Mouse (Mus musculus) forebrain, postnatal 0 days (tissue): Measurements from ENCODE around the gene Ctnnd1. TPM values are rescaled to one million over a fixed set of nuclear protein-coding genes. Genes with fewer than 3 reads are reported as not detected.

Experiments used
- ATAC-seq: fragments of 200-750 bp; cut with Nextera tagmentation; 2 replicates; pipeline ENCODE4 v1.8.0; 2017; ENCODE audit warnings: mild to moderate bottlenecking, moderate library complexity
- DNase-seq: peaks from one replicate; pipeline ENCODE4 v3.0.0-alpha.2; 2015
- H3K27ac ChIP-seq: fragments of 300-500 bp; sonication (generic); 2 replicates; pipeline ENCODE4 v1.5.1; 2014; ENCODE audit warnings: low read depth, mild to moderate bottlenecking, antibody characterized with exemption, low read length, moderate library complexity, mixed read lengths
- H3K27me3 ChIP-seq: fragments of 300-500 bp; sonication (generic); 2 replicates; pipeline ENCODE4 v1.6.1; 2014; ENCODE audit warnings: mild to moderate bottlenecking, low read length, mixed read lengths; ENCODE audit not compliant: insufficient read depth
- H3K36me3 ChIP-seq: fragments of 300-500 bp; sonication (generic); 2 replicates; pipeline ENCODE4 v1.6.1; 2014; ENCODE audit warnings: mild to moderate bottlenecking, moderate library complexity; ENCODE audit not compliant: insufficient read depth
- H3K4me1 ChIP-seq: fragments of 300-500 bp; sonication (generic); 2 replicates; pipeline ENCODE4 v1.6.1; 2014; ENCODE audit warnings: antibody characterized with exemption; ENCODE audit not compliant: insufficient read depth
- H3K4me2 ChIP-seq: fragments of 300-500 bp; sonication (generic); 2 replicates; pipeline ENCODE4 v1.6.1; 2014; ENCODE audit warnings: low read depth, mild to moderate bottlenecking, moderate library complexity
- H3K4me3 ChIP-seq: fragments of 300-500 bp; sonication (generic); 2 replicates; pipeline ENCODE4 v1.5.1; 2014; ENCODE audit warnings: low read depth, low read length, mixed read lengths
- H3K9ac ChIP-seq: fragments of 300-500 bp; sonication (generic); 2 replicates; pipeline ENCODE4 v1.6.1; 2014; ENCODE audit warnings: mild to moderate bottlenecking
- H3K9me3 ChIP-seq: fragments of 300-500 bp; sonication (generic); 2 replicates; pipeline ENCODE4 v1.6.1; 2016; ENCODE audit warnings: low read length
- CTCF ChIP-seq: sonication (generic); IDR thresholded peaks from 2 replicates; pipeline ENCODE4 v1.5.1; 2016; ENCODE audit warnings: antibody characterized with exemption, control low read depth, low read depth
- WGBS: fragments of 180-500 bp; shearing (Covaris S2); extraction: QIAGEN DNeasy Blood & Tissue Kit; methylation state at CpG from one replicate; pipeline ENCODE4 v1.1.7; 2014; 5-methylcytosine and 5-hydroxymethylcytosine counted together
- polyA plus RNA-seq: library from polyadenylated mRNA; unstranded; fragments of >200 nt; fragmentation: Nextera tagmentation; extraction: Ambion mirVana; gene quantifications from 2 replicates; pipeline ENCODE4 v1.2.1, GENCODE M21; 2015
- total RNA-seq: library from RNA; depleted of rRNA; stranded (reverse); fragments of >200 nt; gene quantifications from 2 replicates; pipeline ENCODE4 v1.2.3, GENCODE M21; 2014

Ctnnd1 gene
- total and polyA plus RNA-seq, 2 experiments from 2014 or later: 18.1 to 87.7 TPM

GRCm38 (mm10) chr2:84623428-84624119 lies 27.0 kb downstream of the Ctnnd1 start:
- 91% methylated on average over 3 of the region's 3 CpGs for WGBS
- DNase-seq (no peak), ATAC-seq (no peak)
- Histone ChIP-seq H3K4me3 (no peak overlapping the region), H3K27ac (no peak overlapping the region), H3K4me1 (no peaks in the 10 kb centered on the region), H3K36me3 (peaks cover 30% of the 10 kb centered on the region), H3K9me3 (no peaks in the 10 kb centered on the region), H3K9ac (no peak overlapping the region), H3K27me3 (no peaks in the 10 kb centered on the region), H3K4me2 (no peak overlapping the region)
- TF ChIP-seq CTCF: no peak

GRCm38 (mm10) chr2:84622668-84623067 lies 27.9 kb downstream of the Ctnnd1 start:
- Histone ChIP-seq H3K27ac (no peak overlapping the region), H3K9me3 (no peaks in the 10 kb centered on the region), H3K36me3 (peaks cover 31% of the 10 kb centered on the region), H3K9ac (no peak overlapping the region), H3K4me1 (no peaks in the 10 kb centered on the region), H3K4me2 (no peak overlapping the region), H3K4me3 (no peak overlapping the region), H3K27me3 (no peaks in the 10 kb centered on the region)
- WGBS: 81% methylated on average over 2 of the region's 2 CpGs
- ATAC-seq (no peak), DNase-seq (no peak)
- TF ChIP-seq CTCF: no peak

DNA sequence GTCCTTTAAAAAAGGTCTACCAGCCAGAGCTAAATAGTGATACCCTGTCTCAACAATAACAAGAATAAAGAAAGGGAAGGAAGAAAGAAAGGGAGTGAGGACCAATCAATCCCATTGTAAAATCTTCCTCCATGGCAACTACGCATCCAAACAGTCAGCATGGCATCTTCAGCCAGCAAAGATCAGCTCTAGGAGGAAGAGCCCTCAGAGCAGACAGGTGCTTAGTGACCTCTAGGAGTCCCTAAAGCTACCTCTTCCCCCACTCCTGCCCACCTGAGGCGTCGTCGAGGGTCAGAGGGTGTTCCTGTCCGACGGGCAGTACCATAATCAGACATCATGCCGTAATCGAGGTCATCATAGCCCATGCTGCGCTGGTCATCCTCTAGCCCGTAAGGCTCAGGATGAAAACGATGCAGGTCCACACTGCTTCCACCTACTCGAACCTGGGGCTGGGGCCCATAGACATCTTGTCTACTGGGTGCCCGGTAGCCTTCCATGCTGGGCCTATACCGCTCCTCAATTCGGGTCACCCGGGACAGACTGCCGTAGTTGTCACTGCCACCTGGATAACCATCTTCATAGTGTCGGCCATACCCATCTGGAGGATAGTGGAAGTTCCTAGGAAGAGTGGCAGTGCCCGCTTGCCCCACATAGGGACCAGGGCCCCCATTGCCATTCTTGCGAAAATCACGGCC lies 30.8 kb downstream of the Ctnnd1 start:
- H3K36me3 ChIP-seq: peaks cover 47% of the 10 kb centered on the region
- TF ChIP-seq CTCF: no peak
- ATAC-seq: no peak

DNA sequence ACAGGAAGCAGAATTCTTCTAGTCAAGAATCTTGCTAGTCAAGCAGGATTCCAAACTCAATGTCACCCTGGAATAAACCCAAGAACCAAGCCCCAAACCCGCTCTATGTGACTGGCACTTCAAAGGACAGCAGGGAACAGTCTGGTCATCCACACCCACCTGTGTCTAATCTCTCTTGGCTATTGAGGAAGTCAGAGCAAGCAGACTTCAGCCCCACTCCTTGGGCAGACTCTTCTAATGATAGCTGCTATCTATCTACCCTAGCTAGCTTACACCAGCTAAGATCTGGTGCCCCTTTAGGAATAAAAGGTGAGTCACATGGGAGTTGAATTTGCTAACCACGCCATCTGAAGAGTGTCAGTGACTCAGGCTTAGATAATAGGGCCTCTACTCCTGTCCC lies 31.7 kb downstream of the Ctnnd1 start:
- Histone ChIP-seq H3K27ac (no peak overlapping the region), H3K9me3 (no peaks in the 10 kb centered on the region), H3K27me3 (no peaks in the 10 kb centered on the region), H3K9ac (no peak overlapping the region), H3K4me2 (no peak overlapping the region), H3K4me3 (no peak overlapping the region), H3K36me3 (peaks cover 48% of the 10 kb centered on the region), H3K4me1 (no peaks in the 10 kb centered on the region)
- ATAC-seq (no peak), DNase-seq (no peak)
- no peak for TF ChIP-seq CTCF
- WGBS: 89% methylated on average over 2 of the region's 2 CpGs

More for the DNA sequence above, 30.8 kb downstream of the Ctnnd1 start:
- Histone ChIP-seq H3K9me3 (no peaks in the 10 kb centered on the region), H3K27ac (no peak overlapping the region), H3K4me3 (no peak overlapping the region), H3K4me2 (no peak overlapping the region), H3K27me3 (no peaks in the 10 kb centered on the region), H3K9ac (no peak overlapping the region), H3K4me1 (no peaks in the 10 kb centered on the region)
- 97% methylated on average over 21 of the region's 21 CpGs for WGBS
- DNase-seq: no peak

- no peaks in the 10 kb centered on the region for H3K9me3 ChIP-seq
- peak; percentile 80 for TF ChIP-seq CTCF
- H3K27me3 ChIP-seq: no peaks in the 10 kb centered on the region
- DNase-seq: peak; percentile 63
- no peak overlapping the region for H3K27ac ChIP-seq
- no peak overlapping the region for H3K4me3 ChIP-seq
- no peak overlapping the region for H3K9ac ChIP-seq
- no peak overlapping the region for H3K4me2 ChIP-seq
- WGBS: 72% methylated on average over 3 of the region's 3 CpGs
- ATAC-seq: peak; percentile 85
- no peaks in the 10 kb centered on the region for H3K4me1 ChIP-seq
- H3K36me3 ChIP-seq: peaks cover 59% of the 10 kb centered on the region
These were observed 32.7 kb downstream of the Ctnnd1 start for GRCm38 (mm10) chr2:84617637-84618515.

DNA sequence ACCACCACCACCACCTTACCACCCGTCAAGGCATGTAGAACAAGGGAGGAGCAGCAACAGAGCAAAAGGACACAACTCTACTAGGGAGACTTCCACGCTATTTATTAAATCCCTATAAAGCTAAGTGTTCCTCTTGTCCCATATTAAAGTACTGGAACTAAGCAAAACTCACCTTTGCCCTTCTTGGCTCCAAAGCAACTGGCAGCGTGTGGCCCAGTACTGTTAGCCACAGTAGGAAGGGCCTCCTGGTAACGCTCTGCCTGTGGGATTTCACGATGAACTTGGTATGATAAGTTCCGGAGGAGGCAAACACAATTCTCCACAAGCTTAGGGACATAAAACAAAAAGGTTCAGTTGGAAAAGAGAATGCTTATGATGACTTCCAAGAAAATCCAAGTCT lies 37.8 kb downstream of the Ctnnd1 start:
- no peak overlapping the region for H3K4me2 ChIP-seq
- H3K9ac ChIP-seq: no peak overlapping the region
- H3K4me1 ChIP-seq: no peaks in the 10 kb centered on the region
- H3K27me3 ChIP-seq: no peaks in the 10 kb centered on the region
- DNase-seq (no peak), ATAC-seq (no peak)
- no peak for TF ChIP-seq CTCF
- H3K27ac ChIP-seq: no peak overlapping the region
- WGBS: 94% methylated on average over 6 of the region's 6 CpGs
- peaks cover 78% of the 10 kb centered on the region for H3K36me3 ChIP-seq
- H3K4me3 ChIP-seq: no peak overlapping the region
- H3K9me3 ChIP-seq: no peaks in the 10 kb centered on the region
